Mouse (Mus musculus) bone marrow macrophage, adult 2 months (primary cell): ENCODE results near the gene Ccr10. TPM values are rescaled to one million over a fixed set of nuclear protein-coding genes. Genes with fewer than 3 reads are reported as not detected.

Experiments used
- H3K27ac ChIP-seq: 2 replicates; pipeline ENCODE4 v1.5.1; 2012; ENCODE audit warnings: low read depth, low read length; ENCODE audit not compliant: insufficient read depth
- H3K4me1 ChIP-seq: 2 replicates; pipeline ENCODE4 v1.6.1; 2012; ENCODE audit warnings: low read length; ENCODE audit not compliant: control insufficient read depth, insufficient read depth
- H3K4me3 ChIP-seq: 2 replicates; pipeline ENCODE4 v1.5.1; 2012; ENCODE audit warnings: mild to moderate bottlenecking, low read length, moderate library complexity; ENCODE audit not compliant: insufficient read depth
- CTCF ChIP-seq: IDR thresholded peaks from 2 replicates; pipeline ENCODE4 v1.5.1; 2012; ENCODE audit warnings: low read depth, mild to moderate bottlenecking, low read length, moderate library complexity
- POLR2A ChIP-seq: IDR thresholded peaks from 2 replicates; pipeline ENCODE4 v1.6.1; 2012; ENCODE audit warnings: mild to moderate bottlenecking, low read depth, low read length, borderline replicate concordance
- polyA plus RNA-seq: library from polyadenylated mRNA; stranded (reverse); fragments of >200 nt; gene quantifications from 2 replicates; pipeline ENCODE4 v1.2.4, GENCODE M21; 2012; ENCODE audit not compliant: missing spikeins, insufficient read depth, insufficient read length

The Ccr10 gene
- polyA plus RNA-seq = not detected in 2 replicates

DNA sequence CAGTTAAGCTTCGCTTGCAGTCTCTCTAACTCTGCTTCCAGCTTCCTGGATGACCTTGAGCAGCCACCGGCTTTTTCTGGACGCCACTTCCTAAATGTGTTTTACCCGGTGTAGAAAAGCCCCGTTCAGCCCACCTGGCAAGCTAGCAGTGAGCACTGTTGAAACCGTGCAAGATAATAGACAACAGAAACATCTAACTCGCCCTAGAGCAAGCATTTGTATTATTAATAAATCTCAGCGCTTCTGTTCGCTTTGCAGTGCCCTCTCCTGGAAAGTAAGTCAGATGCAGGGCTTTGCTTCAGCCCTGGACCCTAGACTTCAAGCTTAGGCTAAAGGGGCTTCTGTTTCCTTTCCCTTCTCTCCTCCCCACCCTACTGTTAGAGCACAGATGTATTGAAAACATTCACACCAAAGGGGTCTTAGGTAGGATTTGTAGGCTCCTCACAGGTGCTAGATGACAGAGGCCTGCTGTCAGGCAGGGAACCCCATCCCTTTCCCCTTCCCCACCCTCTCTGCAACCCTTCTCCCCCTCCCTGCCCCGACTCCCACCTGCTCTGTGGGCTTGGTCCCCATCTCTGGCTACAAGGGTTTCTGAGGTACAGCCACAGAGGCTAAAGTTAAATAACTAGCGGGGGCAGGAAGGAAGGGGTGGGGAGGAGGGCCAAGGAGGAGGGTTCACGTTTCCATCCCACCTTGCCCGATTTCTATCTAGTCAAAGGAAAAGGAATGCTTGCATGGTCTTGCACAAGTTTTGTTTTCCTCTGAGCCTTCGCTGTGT lies at the start of gene Ccr10:
Gene Ccr10, minus strand, starts transcription at position 593 of the 778 bp plus-strand sequence.
- TF ChIP-seq POLR2A = no peak
- no peak for TF ChIP-seq CTCF
- peaks cover 18% of the 10 kb centered on the region for H3K4me1 ChIP-seq
- peak within 1 kb of the TSS; percentile 46 for H3K4me3 ChIP-seq
- H3K27ac ChIP-seq = no peak within 1 kb of the TSS

DNA sequence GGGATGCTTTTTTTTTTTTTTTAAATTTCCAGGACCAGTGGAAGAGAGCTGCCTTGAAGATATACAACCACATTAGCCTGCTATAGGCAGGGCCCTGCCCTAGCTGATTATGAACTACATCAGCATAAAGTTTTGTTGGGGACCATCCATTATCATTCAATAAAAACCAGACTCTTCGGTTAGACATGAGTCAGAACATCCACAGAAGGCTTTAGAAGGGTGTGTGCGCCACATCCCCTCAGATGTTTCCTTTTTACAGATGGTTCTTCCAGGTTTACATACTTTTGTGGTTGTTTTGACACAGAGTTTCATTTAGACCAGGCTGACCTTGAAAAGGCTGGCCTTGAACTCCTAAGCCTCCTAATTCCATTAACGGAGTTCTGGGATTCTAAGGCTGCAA lies 49.1 kb upstream of the Ccr10 start:
- Histone ChIP-seq H3K4me3 (no peak overlapping the region), H3K27ac (no peak overlapping the region), H3K4me1 (peaks cover 12% of the 10 kb centered on the region)
- TF ChIP-seq POLR2A (no peak), CTCF (no peak)

GRCm38 (mm10) chr11:101221306-101221986 lies 46.2 kb upstream of the Ccr10 start:
- Histone ChIP-seq H3K27ac (no peak overlapping the region), H3K4me1 (peaks cover 12% of the 10 kb centered on the region), H3K4me3 (no peak overlapping the region)
- no peak for TF ChIP-seq CTCF
- TF ChIP-seq POLR2A = no peak

DNA sequence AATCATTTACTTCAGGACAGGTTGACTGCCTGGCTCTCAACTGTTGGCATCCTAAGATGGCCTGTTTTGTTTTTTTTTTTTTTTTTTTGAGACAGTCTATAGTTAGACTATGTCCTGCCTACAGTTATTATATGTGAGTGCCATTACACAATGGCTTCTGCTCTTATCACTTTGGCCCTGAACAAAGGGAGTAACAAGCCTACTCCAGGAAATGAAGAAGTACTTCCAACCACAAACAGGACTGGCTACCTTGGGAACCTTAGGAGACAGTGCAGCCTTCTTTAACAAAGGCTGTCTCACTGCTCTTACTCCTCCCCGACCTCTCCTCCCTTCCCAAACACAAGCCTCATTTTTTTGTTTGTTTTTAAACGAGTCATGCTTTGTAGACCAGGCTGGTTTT lies 45.6 kb upstream of the Ccr10 start:
- TF ChIP-seq POLR2A = no peak
- TF ChIP-seq CTCF = no peak
- H3K4me3 ChIP-seq = no peak overlapping the region
- H3K4me1 ChIP-seq = peaks cover 12% of the 10 kb centered on the region
- no peak overlapping the region for H3K27ac ChIP-seq

GRCm38 (mm10) chr11:101218436-101219055 lies 43.3 kb upstream of the Ccr10 start:
- TF ChIP-seq CTCF (no peak), POLR2A (no peak)
- Histone ChIP-seq H3K27ac (no peak overlapping the region), H3K4me3 (no peak overlapping the region), H3K4me1 (peaks cover 9% of the 10 kb centered on the region)

DNA sequence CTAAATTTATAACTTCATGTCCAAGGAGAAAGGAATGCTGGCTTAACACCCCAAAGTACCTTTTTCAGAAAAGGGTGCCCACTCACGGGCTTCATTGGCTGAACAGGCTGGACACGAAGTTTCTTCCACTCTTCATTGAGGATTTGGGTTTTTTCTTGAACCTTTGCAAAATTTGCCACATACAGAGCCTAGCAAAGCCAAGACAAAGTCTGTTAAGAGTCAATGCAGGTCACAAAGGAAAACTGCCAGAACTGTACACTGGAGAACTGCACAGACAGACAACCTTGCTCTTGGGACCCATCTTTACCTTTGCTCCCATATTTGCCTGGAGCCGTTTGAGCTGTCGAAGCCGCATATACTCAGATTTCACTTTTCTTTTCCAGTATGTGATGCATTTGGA lies 41.7 kb upstream of the Ccr10 start:
- H3K27ac ChIP-seq = no peak overlapping the region
- no peak for TF ChIP-seq CTCF
- H3K4me1 ChIP-seq = peaks cover 9% of the 10 kb centered on the region
- no peak overlapping the region for H3K4me3 ChIP-seq

DNA sequence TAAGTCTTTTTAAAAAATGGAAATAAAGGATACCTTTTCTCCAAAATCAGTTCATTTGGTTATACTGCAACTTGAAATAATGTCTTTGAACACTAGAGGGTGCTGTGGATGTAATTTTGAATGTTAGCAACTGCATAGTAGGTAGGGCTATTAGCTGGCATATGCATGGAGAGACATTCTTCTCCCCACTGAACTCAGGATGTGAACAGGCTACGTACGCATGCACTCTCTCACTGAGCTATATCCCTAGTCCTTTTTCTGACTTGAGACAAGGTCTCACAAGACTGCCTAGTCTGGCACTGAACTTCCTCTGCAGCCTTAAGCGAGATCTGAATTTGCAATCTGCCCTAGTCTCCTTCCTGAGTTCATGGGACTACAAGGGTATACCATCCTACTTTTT lies 36.7 kb upstream of the Ccr10 start:
- TF ChIP-seq CTCF (no peak), POLR2A (no peak)
- H3K4me1 ChIP-seq = no peaks in the 10 kb centered on the region
- no peak overlapping the region for H3K4me3 ChIP-seq
- H3K27ac ChIP-seq = no peak overlapping the region

GRCm38 (mm10) chr11:101200986-101201385 lies 25.7 kb upstream of the Ccr10 start:
- TF ChIP-seq CTCF (peak; percentile 44), POLR2A (no peak)
- Histone ChIP-seq H3K4me3 (no peak overlapping the region), H3K27ac (no peak overlapping the region), H3K4me1 (no peaks in the 10 kb centered on the region)

DNA sequence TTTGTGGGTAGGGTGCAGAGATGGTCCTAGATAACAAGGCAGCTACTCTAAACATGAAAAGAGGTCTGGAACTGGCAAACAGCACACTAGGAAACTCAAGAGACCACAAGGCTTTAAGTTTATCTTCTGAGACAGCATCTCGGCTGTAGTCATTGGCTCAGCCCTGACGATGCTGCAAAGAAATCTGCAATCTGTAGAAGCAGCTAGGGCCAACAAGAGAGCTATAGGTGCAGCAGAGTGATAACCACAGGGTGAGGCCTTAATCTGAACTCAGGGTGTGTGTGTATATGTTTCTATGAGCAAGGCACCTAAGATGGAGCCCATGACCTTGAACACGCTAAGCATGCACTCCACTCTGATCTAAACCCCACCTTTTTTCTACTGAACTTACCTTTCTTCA lies 24.3 kb upstream of the Ccr10 start:
- TF ChIP-seq CTCF (no peak), POLR2A (no peak)
- Histone ChIP-seq H3K4me1 (no peaks in the 10 kb centered on the region), H3K27ac (no peak overlapping the region), H3K4me3 (no peak overlapping the region)

DNA sequence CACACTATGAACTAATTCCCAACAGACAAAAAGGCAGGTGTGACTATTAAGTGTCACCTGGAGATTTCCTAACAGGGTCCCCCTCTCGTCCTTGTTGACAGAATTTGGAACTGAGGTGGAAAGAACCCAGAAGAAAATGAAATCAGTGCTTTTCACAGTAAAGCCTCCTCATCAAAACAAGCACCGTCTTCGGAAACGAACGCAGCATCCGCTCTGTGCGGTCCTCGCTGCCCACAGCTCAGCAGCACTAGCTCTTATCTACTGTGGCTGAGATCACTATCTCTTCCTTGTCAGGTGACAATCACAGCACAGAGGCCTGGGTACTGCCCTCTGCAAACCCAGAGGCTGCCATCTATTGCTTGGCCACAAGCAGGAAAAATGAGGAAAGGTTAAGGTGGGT lies 20.9 kb upstream of the Ccr10 start:
- H3K4me1 ChIP-seq = no peaks in the 10 kb centered on the region
- H3K27ac ChIP-seq = no peak overlapping the region
- TF ChIP-seq CTCF = no peak
- no peak for TF ChIP-seq POLR2A
- H3K4me3 ChIP-seq = no peak overlapping the region
